Mouse (Mus musculus) MEL (cell line): Measurements from ENCODE around the gene Sucnr1. TPM values are rescaled to one million over a fixed set of nuclear protein-coding genes. Genes with fewer than 3 reads are reported as not detected.
A peak's percentile ranks its signal among the peaks of the same experiment; 100 is the strongest.

ENCODE experiments used
- DNase-seq: peaks from one replicate; pipeline ENCODE4 v3.0.0; 2011; ENCODE audit warnings: low read depth, low spot score
- H3K27ac ChIP-seq: 2 replicates; pipeline ENCODE4 v1.5.1; 2012; ENCODE audit warnings: low read depth, mild to moderate bottlenecking, control low read depth, low read length, moderate library complexity; ENCODE audit not compliant: control insufficient read depth
- H3K27me3 ChIP-seq, 2 experiments: fragments of 150-350 bp in 1 of 2; sonication (generic) in 1 of 2; 2 replicates each; pipeline ENCODE4 v1.6.1; 2012; ENCODE audit warnings: low read length in 2 of 2, mild to moderate bottlenecking in 2 of 2, improper control_type of control experiment in 1 of 2, moderate library complexity in 1 of 2; ENCODE audit not compliant: insufficient read depth in 2 of 2, control insufficient read depth in 1 of 2
- H3K36me3 ChIP-seq, 2 experiments: 2 replicates each; pipeline ENCODE4 v1.6.1; 2012 to 2014; ENCODE audit warnings: low read length in 2 of 2, improper control_type of control experiment in 1 of 2, inconsistent platforms in 1 of 2, mild to moderate bottlenecking in 1 of 2; ENCODE audit not compliant: insufficient read depth in 2 of 2, control insufficient read depth in 1 of 2
- H3K4me1 ChIP-seq, 2 experiments: fragments of 150-350 bp in 1 of 2; sonication (generic) in 1 of 2; 2 replicates each; pipeline ENCODE4 v1.6.1; 2012; ENCODE audit warnings: low read length in 2 of 2, improper control_type of control experiment in 1 of 2, mild to moderate bottlenecking in 1 of 2; ENCODE audit not compliant: insufficient read depth in 2 of 2, control insufficient read depth in 1 of 2
- H3K4me3 ChIP-seq, 2 experiments: fragments of 150-350 bp in 1 of 2; sonication (generic) in 1 of 2; 2 replicates each; pipeline ENCODE4 v1.5.1; 2012; ENCODE audit warnings: low read depth in 2 of 2, low read length in 2 of 2, mild to moderate bottlenecking in 2 of 2, moderate library complexity in 2 of 2, control low read depth in 1 of 2, improper control_type of control experiment in 1 of 2; ENCODE audit not compliant: control insufficient read depth in 1 of 2, insufficient read depth in 1 of 2
- H3K79me2 ChIP-seq: 2 replicates; pipeline ENCODE4 v1.6.1; 2012; ENCODE audit warnings: mild to moderate bottlenecking, low read length, moderate library complexity; ENCODE audit not compliant: control insufficient read depth, poor library complexity, insufficient read depth
- H3K9ac ChIP-seq: 2 replicates; pipeline ENCODE4 v1.6.1; 2012; ENCODE audit warnings: low read depth, mild to moderate bottlenecking, control low read depth, low read length, moderate library complexity; ENCODE audit not compliant: control insufficient read depth, poor library complexity, severe bottlenecking
- H3K9me3 ChIP-seq: fragments of 150-350 bp; sonication (generic); replicated peaks from 2 replicates; pipeline ENCODE4 v1.6.1; 2012; ENCODE audit warnings: mild to moderate bottlenecking, low read length, improper control_type of control experiment, moderate library complexity; ENCODE audit not compliant: insufficient read depth
- BHLHE40 ChIP-seq: IDR thresholded peaks from 2 replicates; pipeline ENCODE4 v1.6.1; 2012; ENCODE audit warnings: low read depth, mild to moderate bottlenecking, inconsistent platforms, low read length, improper control_type of control experiment, borderline replicate concordance
- CHD1 ChIP-seq: IDR thresholded peaks from 2 replicates; pipeline ENCODE4 v1.6.1; 2012; ENCODE audit warnings: low read depth, mild to moderate bottlenecking, inconsistent platforms, low read length, improper control_type of control experiment
- CHD2 ChIP-seq: IDR thresholded peaks from 2 replicates; pipeline ENCODE4 v1.6.1; 2011; ENCODE audit warnings: low read length, improper control_type of control experiment
- CTCF ChIP-seq, 3 experiments: IDR thresholded peaks in 2 of 3; conservative IDR thresholded peaks in 1 of 3; 2 replicates each; pipeline ENCODE4 v1.5.1; 2011 to 2012; ENCODE audit warnings: low read length in 3 of 3, low read depth in 2 of 3, mild to moderate bottlenecking in 2 of 3, improper control_type of control experiment in 1 of 3, inconsistent platforms in 1 of 3, mixed read lengths in 1 of 3, moderate library complexity in 1 of 3; ENCODE audit not compliant: control insufficient read depth in 1 of 3, insufficient read depth in 1 of 3, poor library complexity in 1 of 3, severe bottlenecking in 1 of 3
- E2F4 ChIP-seq: IDR thresholded peaks from 2 replicates; pipeline ENCODE4 v1.6.1; 2011; ENCODE audit warnings: low read depth, low read length, improper control_type of control experiment, borderline replicate concordance
- ELF1 ChIP-seq: IDR thresholded peaks from 2 replicates; pipeline ENCODE4 v1.6.1; 2014; ENCODE audit warnings: low read depth, mild to moderate bottlenecking, inconsistent platforms, low read length, improper control_type of control experiment, moderate library complexity
- EP300 ChIP-seq, 2 experiments: IDR thresholded peaks; 2 replicates each; pipeline ENCODE4 v1.6.1; 2011; ENCODE audit warnings: improper control_type of control experiment in 2 of 2, low read length in 2 of 2, low read depth in 1 of 2, mild to moderate bottlenecking in 1 of 2
- ETS1 ChIP-seq: IDR thresholded peaks from 2 replicates; pipeline ENCODE4 v1.6.1; 2012; ENCODE audit warnings: low read depth, mild to moderate bottlenecking, inconsistent platforms, low read length, improper control_type of control experiment, moderate library complexity
- GABPA ChIP-seq: IDR thresholded peaks from 2 replicates; pipeline ENCODE4 v1.6.1; 2012; ENCODE audit warnings: low read depth, mild to moderate bottlenecking, inconsistent platforms, low read length, improper control_type of control experiment, moderate library complexity
- KAT2A ChIP-seq: conservative IDR thresholded peaks from 2 replicates; pipeline ENCODE4 v1.6.1; 2012; ENCODE audit warnings: low read depth, low read length, improper control_type of control experiment, inconsistent platforms
- MAFK ChIP-seq: IDR thresholded peaks from 2 replicates; pipeline ENCODE4 v1.6.1; 2011; ENCODE audit warnings: low read depth, mild to moderate bottlenecking, low read length, improper control_type of control experiment, borderline replicate concordance
- MAX ChIP-seq: IDR thresholded peaks from 2 replicates; pipeline ENCODE4 v1.6.1; 2011; ENCODE audit warnings: low read length, improper control_type of control experiment
- MXI1 ChIP-seq: IDR thresholded peaks from 2 replicates; pipeline ENCODE4 v1.6.1; 2011; ENCODE audit warnings: mild to moderate bottlenecking, low read depth, low read length, improper control_type of control experiment
- NELFE ChIP-seq: IDR thresholded peaks from 2 replicates; pipeline ENCODE4 v1.6.1; 2011; ENCODE audit warnings: low read depth, low read length, improper control_type of control experiment
- NRF1 ChIP-seq: IDR thresholded peaks from 2 replicates; pipeline ENCODE4 v1.6.1; 2014; ENCODE audit warnings: low read depth, mild to moderate bottlenecking, inconsistent platforms, low read length, improper control_type of control experiment, moderate library complexity; ENCODE audit not compliant: poor library complexity, insufficient read depth, severe bottlenecking
- RCOR1 ChIP-seq: IDR thresholded peaks from 2 replicates; pipeline ENCODE4 v1.6.1; 2012; ENCODE audit warnings: low read depth, mild to moderate bottlenecking, inconsistent platforms, low read length, improper control_type of control experiment
- SMC3 ChIP-seq: IDR thresholded peaks from 2 replicates; pipeline ENCODE4 v1.6.1; 2011; ENCODE audit warnings: low read depth, low read length, improper control_type of control experiment
- TAL1 ChIP-seq: IDR thresholded peaks from 2 replicates; pipeline ENCODE4 v1.6.1; 2012; ENCODE audit warnings: mild to moderate bottlenecking, inconsistent platforms, low read length, moderate library complexity, mixed read lengths
- TCF12 ChIP-seq: IDR thresholded peaks from 2 replicates; pipeline ENCODE4 v1.6.1; 2014; ENCODE audit warnings: low read depth, mild to moderate bottlenecking, inconsistent platforms, low read length, improper control_type of control experiment, moderate library complexity
- ZNF384 ChIP-seq: IDR thresholded peaks from 2 replicates; pipeline ENCODE4 v1.6.1; 2012; ENCODE audit warnings: low read depth, mild to moderate bottlenecking, inconsistent platforms, low read length, improper control_type of control experiment
- polyA plus RNA-seq, 2 experiments: library from polyadenylated mRNA; stranded (reverse) in 1 of 2; unstranded in 1 of 2; fragments of >175 nt in 1 of 2; fragments of >200 nt in 1 of 2; gene quantifications; 2 replicates each; pipeline versions ENCODE4 v1.2.1 to v1.2.4; 2012; ENCODE audit warnings: low replicate concordance in 2 of 2, low read depth in 1 of 2; ENCODE audit not compliant: insufficient read length in 2 of 2, insufficient read depth in 1 of 2, missing spikeins in 1 of 2
- total RNA-seq: library from RNA; depleted of rRNA; stranded (reverse); fragments of 300-350 nt; gene quantifications from 2 replicates; pipeline ENCODE4 v1.2.3, GENCODE M21; 2012

Gene Sucnr1
- total and polyA plus RNA-seq, 3 experiments = not detected

DNA sequence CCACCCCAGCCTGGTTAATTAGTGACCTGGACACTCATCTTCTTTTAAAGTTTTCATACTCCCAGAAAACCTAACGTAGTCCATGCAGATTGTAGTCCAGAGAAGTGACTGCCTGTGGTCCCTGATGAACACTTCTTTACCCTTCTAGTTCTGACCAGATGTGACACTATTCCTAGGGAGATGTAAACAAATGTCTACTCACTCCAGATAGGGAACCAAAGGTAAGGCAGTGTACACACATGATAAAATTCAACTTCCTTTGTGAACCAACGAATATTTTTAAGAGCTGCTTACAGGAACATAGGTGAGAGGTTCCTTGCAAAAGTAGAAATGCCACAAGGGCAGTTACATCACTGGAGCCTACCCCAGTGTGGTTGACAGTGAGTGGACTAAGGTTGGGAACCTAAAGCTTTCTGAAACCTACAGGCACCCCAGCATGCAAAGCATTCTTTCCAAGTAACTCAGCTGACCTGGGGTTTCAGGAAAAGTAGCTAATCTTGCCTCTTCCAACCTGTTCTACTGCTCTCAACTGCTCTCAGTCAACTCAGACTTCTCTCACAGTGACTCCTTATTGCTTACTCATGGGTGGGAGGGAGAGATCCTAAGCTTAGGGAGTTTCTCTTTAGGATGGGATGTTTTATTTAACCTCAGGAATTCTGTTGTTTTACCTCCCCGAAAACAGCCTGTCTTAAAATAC, 28.3 kb upstream of the Sucnr1 start:
- peaks cover 0 to 6% of the 10 kb centered on the region in 2 experiments; a peak in 2 of 4 replicates for H3K36me3 ChIP-seq
- no peaks in the 10 kb centered on the region; a peak in 2 of 4 replicates for H3K27me3 ChIP-seq
- H3K4me3 ChIP-seq = no peak overlapping the region
- DNase-seq = peak; percentile 11
- no peaks in the 10 kb centered on the region for H3K79me2 ChIP-seq
- TF ChIP-seq TAL1 (no peak), MAFK (no peak), EP300 (IDR thresholded peaks at IDR 0.05; ENCODE audit: low read depth in 1 of 2, low read length in 2 of 2) (peak; percentile 43 to 58; a peak in 3 of 4 replicates), NELFE (no peak), MAX (no peak), RCOR1 (no peak), SMC3 (no peak), MXI1 (no peak), BHLHE40 (no peak)
- TF ChIP-seq, all 39 proteins: peak for 1
- Histone ChIP-seq H3K9me3 (no peaks in the 10 kb centered on the region), H3K4me1 (peaks cover 0 to 5% of the 10 kb centered on the region in 2 experiments; a peak in 2 of 4 replicates), H3K27ac (no peak overlapping the region), H3K9ac (no peak overlapping the region)

DNA sequence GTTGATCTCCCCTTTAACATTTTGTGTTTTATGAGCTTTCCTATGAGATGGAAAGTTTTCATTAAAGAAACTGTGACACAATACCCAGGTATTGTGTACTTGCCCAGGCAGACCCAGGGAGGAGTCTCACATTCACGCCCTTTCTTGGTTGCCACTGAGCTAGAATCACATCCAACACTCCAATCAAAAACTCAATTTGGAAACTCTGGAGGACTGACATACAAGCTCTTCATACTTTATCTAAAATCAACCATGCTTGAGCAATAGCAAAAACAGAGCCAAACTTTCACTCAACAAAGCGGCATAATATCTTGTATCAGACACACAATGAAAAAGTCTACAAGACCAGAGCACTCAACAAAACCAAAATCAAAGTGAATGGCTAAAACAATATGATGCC, 27.7 kb upstream of the Sucnr1 start:
- Histone ChIP-seq H3K27ac (no peak overlapping the region), H3K4me1 (peaks cover 0 to 5% of the 10 kb centered on the region in 2 experiments; a peak in 2 of 4 replicates), H3K9ac (no peak overlapping the region), H3K36me3 (peaks cover 0 to 6% of the 10 kb centered on the region in 2 experiments; a peak in 2 of 4 replicates), H3K9me3 (no peaks in the 10 kb centered on the region), H3K27me3 (no peaks in the 10 kb centered on the region; a peak in 2 of 4 replicates), H3K4me3 (no peak overlapping the region), H3K79me2 (no peaks in the 10 kb centered on the region)
- TF ChIP-seq E2F4 (no peak), ETS1 (no peak), GABPA (no peak), BHLHE40 (no peak), CTCF (IDR thresholded peaks at IDR 0.05 in 2 of 3, conservative IDR thresholded peaks at IDR 0.05 in 1 of 3; ENCODE audit: control insufficient read depth in 1 of 3, insufficient read depth in 1 of 3, low read depth in 2 of 3, low read length in 3 of 3, poor library complexity in 1 of 3, severe bottlenecking in 1 of 3) (no peak), ELF1 (no peak), KAT2A (no peak), CHD2 (no peak), TCF12 (no peak), NRF1 (no peak), NELFE (no peak), CHD1 (no peak), EP300 (IDR thresholded peaks at IDR 0.05; ENCODE audit: low read depth in 1 of 2, low read length in 2 of 2) (no peak), ZNF384 (no peak), TAL1 (no peak), MXI1 (no peak)
- no peak for DNase-seq
